Mouse (Mus musculus): ENCODE results near the gene P2rx5. TPM values are rescaled to one million over a fixed set of nuclear protein-coding genes. Genes with fewer than 3 reads are reported as not detected.

Gene P2rx5
- polyA plus RNA-seq, 1 experiment from 2014 or later = 0.08 TPM

DNA sequence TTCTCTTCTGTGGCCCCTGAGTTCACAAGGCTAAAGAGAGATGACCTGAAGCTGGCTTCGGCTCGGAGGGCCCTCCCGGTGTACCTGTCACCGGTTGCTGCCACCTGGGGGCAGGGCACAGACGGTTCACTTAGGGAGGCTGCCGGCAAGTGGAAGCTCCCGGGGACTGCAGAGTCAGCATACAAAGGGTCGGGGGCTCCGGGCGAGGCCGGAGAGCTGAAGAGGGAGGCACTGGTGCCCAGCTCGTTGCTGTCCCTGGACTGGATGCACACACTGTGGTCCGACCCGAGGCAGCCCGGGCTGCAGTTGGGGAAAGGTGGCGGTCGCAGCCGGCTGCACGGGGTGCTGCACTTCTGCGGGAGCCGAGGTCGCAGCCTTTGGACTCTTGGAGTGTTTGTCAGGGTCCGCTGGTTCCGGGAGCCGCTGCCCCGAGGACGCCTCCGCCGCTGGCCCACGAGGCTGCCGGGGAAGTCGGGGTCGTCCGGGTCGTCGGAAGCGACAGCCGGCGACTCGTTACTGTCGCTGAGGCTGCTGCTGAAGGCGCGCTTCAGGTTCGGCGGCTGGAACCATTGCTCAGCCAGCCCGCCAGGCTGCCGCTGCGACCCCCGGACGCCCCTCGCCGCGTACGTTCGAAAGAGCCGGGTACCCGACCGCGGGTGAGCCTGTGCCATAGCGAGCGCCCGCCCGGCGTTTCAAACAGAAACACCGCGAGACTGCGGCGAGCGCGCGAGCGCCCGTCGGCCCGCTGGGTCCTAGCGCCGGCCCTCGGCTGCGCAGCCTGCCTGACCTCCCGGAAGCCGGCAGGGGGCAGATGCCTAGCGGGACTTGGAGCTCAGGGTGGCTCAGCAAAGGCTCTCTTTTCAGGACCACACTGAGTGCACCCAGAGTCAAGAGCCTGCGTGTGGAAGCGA is 22.4 kb upstream of the P2rx5 start, which contains the start of gene Haspin:
TSS of gene Haspin (minus strand) at position 704 of the 911 bp plus-strand sequence.
- Histone ChIP-seq H3K4me1 (ENCODE audit: control insufficient read depth, insufficient read depth, low read length) (peaks cover 9% of the 10 kb centered on the region), H3K9ac (ENCODE audit: low read length) (peak within 1 kb of the TSS; percentile 82), H3K27ac (replicated peaks; ENCODE audit: low read depth, low read length) (no peak within 1 kb of the TSS), H3K4me3 (ENCODE audit: low read depth, low read length) (peak within 1 kb of the TSS; percentile 92), H3K27me3 (ENCODE audit: control insufficient read depth, insufficient read depth, low read length) (no peaks in the 10 kb centered on the region), H3K9me3 (ENCODE audit: control insufficient read depth, low read length) (no peaks in the 10 kb centered on the region), H3K4me2 (ENCODE audit: low read depth, severe bottlenecking) (peak within 1 kb of the TSS; percentile 70), H3K36me3 (ENCODE audit: control insufficient read depth, insufficient read depth, low read length) (peaks cover 10% of the 10 kb centered on the region)
- DNase-seq (ENCODE audit: low spot score) (peak; percentile 96), ATAC-seq (ENCODE audit: insufficient number of reproducible peaks, low FRiP score, low TSS enrichment, low read depth) (peak; percentile 92)
- under 1% methylated on average over 82 of the region's 84 CpGs for WGBS

DNA sequence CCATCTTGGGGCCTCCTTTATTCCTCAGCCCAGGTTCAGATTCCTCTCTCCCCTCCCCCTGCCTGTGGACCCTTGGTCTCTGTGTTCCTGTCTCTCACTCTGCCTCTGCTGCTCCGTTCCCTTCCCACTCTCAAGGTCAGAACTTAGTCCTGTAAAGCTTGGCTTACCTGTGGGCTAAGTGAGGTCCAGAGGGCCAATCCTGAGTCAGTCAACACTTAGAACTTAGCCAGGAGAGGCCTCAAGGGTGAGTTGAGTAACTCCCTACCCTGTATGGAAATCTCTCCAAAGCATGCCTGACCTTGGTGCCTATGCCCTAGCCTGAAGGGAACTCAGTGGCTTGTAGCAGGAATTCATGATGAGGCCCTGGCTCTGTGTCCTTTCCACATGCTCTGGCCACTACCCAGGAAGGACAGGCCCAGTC is 15.9 kb upstream of the P2rx5 start:
- Histone ChIP-seq H3K9ac (ENCODE audit: low read length) (no peak overlapping the region), H3K27me3 (ENCODE audit: control insufficient read depth, insufficient read depth, low read length) (no peaks in the 10 kb centered on the region), H3K36me3 (ENCODE audit: control insufficient read depth, insufficient read depth, low read length) (no peaks in the 10 kb centered on the region), H3K4me3 (ENCODE audit: low read depth, low read length) (no peak overlapping the region), H3K4me2 (ENCODE audit: low read depth, severe bottlenecking) (no peak overlapping the region), H3K9me3 (ENCODE audit: control insufficient read depth, low read length) (no peaks in the 10 kb centered on the region), H3K27ac (replicated peaks; ENCODE audit: low read depth, low read length) (no peak overlapping the region), H3K4me1 (ENCODE audit: control insufficient read depth, insufficient read depth, low read length) (no peaks in the 10 kb centered on the region)
- ATAC-seq (ENCODE audit: insufficient number of reproducible peaks, low FRiP score, low TSS enrichment, low read depth) (no peak), DNase-seq (ENCODE audit: low spot score) (no peak)
- WGBS = 86% methylated on average over 1 of the region's 1 CpGs

GRCm38 (mm10) chr11:73146026-73146974 is 13.9 kb upstream of the P2rx5 start:
- WGBS = 60% methylated on average over 11 of the region's 11 CpGs
- H3K9ac ChIP-seq (ENCODE audit: low read length) = no peak overlapping the region
- no peak overlapping the region for H3K27ac ChIP-seq (replicated peaks; ENCODE audit: low read depth, low read length)

GRCm38 (mm10) chr11:73146975-73147365 is 13.3 kb upstream of the P2rx5 start:
- no peaks in the 10 kb centered on the region for H3K36me3 ChIP-seq (ENCODE audit: control insufficient read depth, insufficient read depth, low read length)
- ATAC-seq (ENCODE audit: insufficient number of reproducible peaks, low FRiP score, low TSS enrichment, low read depth) (no peak), DNase-seq (ENCODE audit: low spot score) (no peak)
- H3K27me3 ChIP-seq (ENCODE audit: control insufficient read depth, insufficient read depth, low read length) = no peaks in the 10 kb centered on the region
- WGBS = 57% methylated on average over 7 of the region's 7 CpGs
- H3K4me1 ChIP-seq (ENCODE audit: control insufficient read depth, insufficient read depth, low read length) = no peaks in the 10 kb centered on the region
- H3K9me3 ChIP-seq (ENCODE audit: control insufficient read depth, low read length) = no peaks in the 10 kb centered on the region
- H3K9ac ChIP-seq (ENCODE audit: low read length) = no peak overlapping the region
- H3K4me3 ChIP-seq (ENCODE audit: low read depth, low read length) = no peak overlapping the region
- no peak overlapping the region for H3K27ac ChIP-seq (replicated peaks; ENCODE audit: low read depth, low read length)
- H3K4me2 ChIP-seq (ENCODE audit: low read depth, severe bottlenecking) = no peak overlapping the region

More at GRCm38 (mm10) chr11:73146026-73146974, 13.9 kb upstream of the P2rx5 start:
- ATAC-seq (ENCODE audit: insufficient number of reproducible peaks, low FRiP score, low TSS enrichment, low read depth) = no peak
- Histone ChIP-seq H3K36me3 (ENCODE audit: control insufficient read depth, insufficient read depth, low read length) (no peaks in the 10 kb centered on the region), H3K9me3 (ENCODE audit: control insufficient read depth, low read length) (no peaks in the 10 kb centered on the region), H3K4me1 (ENCODE audit: control insufficient read depth, insufficient read depth, low read length) (no peaks in the 10 kb centered on the region), H3K4me2 (ENCODE audit: low read depth, severe bottlenecking) (no peak overlapping the region), H3K27me3 (ENCODE audit: control insufficient read depth, insufficient read depth, low read length) (no peaks in the 10 kb centered on the region), H3K4me3 (ENCODE audit: low read depth, low read length) (no peak overlapping the region)
- no peak for DNase-seq (ENCODE audit: low spot score)

GRCm38 (mm10) chr11:73148209-73148608 is 12.0 kb upstream of the P2rx5 start:
- WGBS = 84% methylated on average over 9 of the region's 9 CpGs
- H3K4me1 ChIP-seq (ENCODE audit: control insufficient read depth, insufficient read depth, low read length) = no peaks in the 10 kb centered on the region
- H3K27me3 ChIP-seq (ENCODE audit: control insufficient read depth, insufficient read depth, low read length) = no peaks in the 10 kb centered on the region
- H3K9ac ChIP-seq (ENCODE audit: low read length) = no peak overlapping the region
- no peak overlapping the region for H3K4me3 ChIP-seq (ENCODE audit: low read depth, low read length)
- no peaks in the 10 kb centered on the region for H3K36me3 ChIP-seq (ENCODE audit: control insufficient read depth, insufficient read depth, low read length)
- no peak overlapping the region for H3K27ac ChIP-seq (replicated peaks; ENCODE audit: low read depth, low read length)
- DNase-seq (ENCODE audit: low spot score) = no peak
- H3K9me3 ChIP-seq (ENCODE audit: control insufficient read depth, low read length) = no peaks in the 10 kb centered on the region
- ATAC-seq (ENCODE audit: insufficient number of reproducible peaks, low FRiP score, low TSS enrichment, low read depth) = no peak
- H3K4me2 ChIP-seq (ENCODE audit: low read depth, severe bottlenecking) = no peak overlapping the region

DNA sequence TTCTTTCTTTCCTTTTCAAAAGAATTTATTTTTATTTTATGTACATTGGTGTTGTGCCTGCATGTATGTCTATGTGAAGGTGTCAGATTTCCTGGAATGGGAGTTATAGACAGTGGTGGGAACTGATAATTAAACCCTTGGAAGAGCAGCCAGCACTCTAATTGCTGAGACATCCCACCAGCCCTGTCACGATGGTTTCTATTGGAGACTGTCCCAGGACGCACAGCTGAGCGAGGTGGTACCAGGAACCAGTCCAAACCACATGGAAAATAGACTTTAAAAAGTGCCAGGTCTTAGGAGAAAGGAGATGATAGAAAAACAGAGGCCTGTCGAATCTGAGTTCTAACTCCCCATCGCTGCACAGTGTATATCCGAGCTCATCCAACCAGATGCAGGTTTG is 5.2 kb upstream of the P2rx5 start:
- H3K4me3 ChIP-seq (ENCODE audit: low read depth, low read length) = no peak overlapping the region
- peaks cover 12% of the 10 kb centered on the region for H3K27me3 ChIP-seq (ENCODE audit: control insufficient read depth, insufficient read depth, low read length)
- no peaks in the 10 kb centered on the region for H3K36me3 ChIP-seq (ENCODE audit: control insufficient read depth, insufficient read depth, low read length)
- ATAC-seq (ENCODE audit: insufficient number of reproducible peaks, low FRiP score, low TSS enrichment, low read depth) (no peak), DNase-seq (ENCODE audit: low spot score) (no peak)
- H3K9ac ChIP-seq (ENCODE audit: low read length) = no peak overlapping the region
- WGBS = 77% methylated on average over 6 of the region's 6 CpGs
- H3K4me2 ChIP-seq (ENCODE audit: low read depth, severe bottlenecking) = no peak overlapping the region
- no peaks in the 10 kb centered on the region for H3K4me1 ChIP-seq (ENCODE audit: control insufficient read depth, insufficient read depth, low read length)
- no peaks in the 10 kb centered on the region for H3K9me3 ChIP-seq (ENCODE audit: control insufficient read depth, low read length)
- no peak overlapping the region for H3K27ac ChIP-seq (replicated peaks; ENCODE audit: low read depth, low read length)

GRCm38 (mm10) chr11:73160811-73161200 is 585 bp downstream of the P2rx5 start:
- Histone ChIP-seq H3K4me3 (ENCODE audit: low read depth, low read length) (peak overlapping the region; percentile 32), H3K36me3 (ENCODE audit: control insufficient read depth, insufficient read depth, low read length) (no peaks in the 10 kb centered on the region), H3K9ac (ENCODE audit: low read length) (0 out of 2 replicates have a peak overlapping the region, but pooled peaks have one; percentile 40), H3K4me2 (ENCODE audit: low read depth, severe bottlenecking) (peak overlapping the region; percentile 80), H3K27me3 (ENCODE audit: control insufficient read depth, insufficient read depth, low read length) (peaks cover 20% of the 10 kb centered on the region), H3K9me3 (ENCODE audit: control insufficient read depth, low read length) (no peaks in the 10 kb centered on the region), H3K27ac (replicated peaks; ENCODE audit: low read depth, low read length) (no peak overlapping the region), H3K4me1 (ENCODE audit: control insufficient read depth, insufficient read depth, low read length) (peaks cover 2% of the 10 kb centered on the region; the same call in 1 of the 2 replicates)
- WGBS = 26% methylated on average over 6 of the region's 6 CpGs
- ATAC-seq (ENCODE audit: insufficient number of reproducible peaks, low FRiP score, low TSS enrichment, low read depth) (no peak), DNase-seq (ENCODE audit: low spot score) (peak; percentile 24)

DNA sequence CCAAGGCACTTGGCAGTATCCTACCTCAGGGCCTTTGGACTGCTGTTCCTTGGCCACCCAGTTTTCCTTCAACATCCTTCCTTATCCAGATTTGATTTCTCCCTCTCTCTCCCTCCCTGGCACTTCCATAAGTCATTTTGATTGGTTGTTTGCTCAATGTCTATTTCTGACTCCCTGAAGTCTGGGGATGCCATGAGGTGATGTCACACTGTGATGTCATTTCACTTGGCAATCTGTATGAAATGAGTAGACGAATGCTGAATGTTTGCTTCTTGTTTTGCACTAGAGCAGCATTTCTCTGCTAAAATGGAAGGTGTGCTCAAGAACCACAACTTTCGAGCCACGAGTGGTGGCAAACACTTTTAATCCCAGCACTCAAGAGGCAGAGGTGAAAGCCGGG is 1.4 kb downstream of the P2rx5 start:
- no peak overlapping the region for H3K4me2 ChIP-seq (ENCODE audit: low read depth, severe bottlenecking)
- DNase-seq (ENCODE audit: low spot score) (no peak), ATAC-seq (ENCODE audit: insufficient number of reproducible peaks, low FRiP score, low TSS enrichment, low read depth) (no peak)
- H3K9ac ChIP-seq (ENCODE audit: low read length) = no peak overlapping the region
- H3K36me3 ChIP-seq (ENCODE audit: control insufficient read depth, insufficient read depth, low read length) = no peaks in the 10 kb centered on the region
- 92% methylated on average over 4 of the region's 4 CpGs for WGBS
- H3K4me1 ChIP-seq (ENCODE audit: control insufficient read depth, insufficient read depth, low read length) = peaks cover 2% of the 10 kb centered on the region; the same call in 1 of the 2 replicates
- peaks cover 20% of the 10 kb centered on the region for H3K27me3 ChIP-seq (ENCODE audit: control insufficient read depth, insufficient read depth, low read length)
- no peaks in the 10 kb centered on the region for H3K9me3 ChIP-seq (ENCODE audit: control insufficient read depth, low read length)
- H3K27ac ChIP-seq (replicated peaks; ENCODE audit: low read depth, low read length) = no peak overlapping the region
- no peak overlapping the region for H3K4me3 ChIP-seq (ENCODE audit: low read depth, low read length)
